ENCODE assay signal across 8 mouse cellular contexts in the genomic region with DNA sequence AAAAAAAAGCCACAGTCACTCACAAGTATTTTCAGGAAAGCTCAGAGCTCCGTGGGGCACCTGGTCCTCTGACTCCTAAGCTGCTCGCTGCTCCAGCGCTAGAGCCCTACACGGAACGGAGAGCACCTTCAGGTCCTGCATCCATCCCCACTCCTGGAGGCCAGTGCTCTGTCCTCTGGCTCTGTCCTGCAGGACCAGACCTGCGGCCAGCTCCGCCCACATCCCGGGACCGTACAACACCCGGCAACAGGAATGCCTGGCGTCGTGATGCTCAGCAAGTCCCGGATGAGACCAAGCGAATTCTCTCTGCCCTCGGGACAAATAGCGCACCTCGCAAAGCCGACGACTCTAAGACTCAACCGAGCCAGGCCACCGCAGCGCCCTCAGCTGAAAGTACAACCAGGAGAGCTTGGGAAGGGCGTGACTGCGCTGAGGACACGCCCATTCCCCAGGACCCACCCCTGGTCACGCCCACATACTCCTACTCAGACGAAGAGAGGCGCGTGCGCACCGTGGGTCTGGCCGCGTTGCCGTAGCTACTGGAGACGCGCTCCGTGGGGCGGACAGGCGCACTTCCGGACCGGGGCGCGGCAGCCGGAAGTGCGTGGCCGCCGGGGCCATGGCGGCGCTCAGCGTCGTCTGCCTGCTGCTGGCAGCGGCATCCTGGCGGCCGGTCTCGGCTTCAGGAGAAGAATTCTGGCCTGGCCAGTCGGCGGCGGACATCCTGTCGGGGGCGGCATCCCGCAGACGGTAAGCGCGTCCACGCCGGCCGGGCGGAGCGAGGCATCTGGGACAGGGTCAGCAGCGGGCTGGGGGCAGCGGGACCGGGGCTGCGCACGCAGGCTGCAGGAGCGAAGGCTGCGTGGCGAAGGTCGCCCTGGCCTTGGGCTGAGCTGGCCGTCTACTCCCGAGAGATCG. TPM values are rescaled to one million over a fixed set of nuclear protein-coding genes. Genes with fewer than 3 reads are reported as not detected.
DNase-seq lines count a peak whose midpoint lies in the region; ATAC-seq and TF ChIP-seq lines count a peak whose summit lies in the region.

A gene (plus strand): TSS at position 515 of the 918 bp plus-strand sequence.

- peaks cover 2% of the 10 kb centered on the region; the same call in 1 of the 2 replicates for H3K79me2 ChIP-seq in CH12.LX (replicated peaks; ENCODE audit: control insufficient read depth, extremely low read depth, insufficient read depth, poor library complexity, severe bottlenecking)

- ATAC-seq in forebrain, embryonic 11.5 days (replicated peaks; ENCODE audit: low FRiP score), result peak; percentile 98
- ATAC-seq in heart, embryonic 16.5 days (replicated peaks; ENCODE audit: extremely low read depth, insufficient read depth, low FRiP score), result peak; percentile 99
- peak; percentile 98 for ATAC-seq in liver, embryonic 15.5 days (ENCODE audit: insufficient read depth)
- ATAC-seq in neural tube, embryonic 12.5 days (ENCODE audit: low FRiP score, low read depth), result peak; percentile 98

- H3K4me2 ChIP-seq in CH12.LX (ENCODE audit: insufficient read depth, low read depth, poor library complexity, severe bottlenecking), result peak within 1 kb of the TSS; percentile 89
- H3K4me2 ChIP-seq in forebrain, embryonic 11.5 days (ENCODE audit: low read depth, low read length, severe bottlenecking), result peak within 1 kb of the TSS; percentile 76
- H3K4me2 ChIP-seq in heart, embryonic 16.5 days (ENCODE audit: low read depth, low read length), result peak within 1 kb of the TSS; percentile 64
- peak within 1 kb of the TSS; percentile 91 for H3K4me2 ChIP-seq in liver, embryonic 15.5 days
- peak within 1 kb of the TSS; percentile 84 for H3K4me2 ChIP-seq in neural tube, embryonic 12.5 days (replicated peaks)

- 0 out of 2 replicates have a peak within 1 kb of the TSS, but pooled peaks have one; percentile 20 for H3K27ac ChIP-seq in CH12.LX (ENCODE audit: insufficient read depth, low read depth)
- H3K27ac ChIP-seq in forebrain, embryonic 11.5 days (ENCODE audit: low read depth, low read length), result peak within 1 kb of the TSS; percentile 75
- peak within 1 kb of the TSS; percentile 92 for H3K27ac ChIP-seq in heart, embryonic 16.5 days (ENCODE audit: low read length)
- H3K27ac ChIP-seq in liver, embryonic 15.5 days (replicated peaks), result peak within 1 kb of the TSS; percentile 83
- H3K27ac ChIP-seq in neural tube, embryonic 12.5 days, result 0 out of 2 replicates have a peak within 1 kb of the TSS, but pooled peaks have one; percentile 46

- no peaks in the 10 kb centered on the region for H3K9me3 ChIP-seq in CH12.LX (replicated peaks; ENCODE audit: low read length)
- no peaks in the 10 kb centered on the region for H3K9me3 ChIP-seq in forebrain, embryonic 11.5 days (ENCODE audit: control insufficient read depth, low read length)
- H3K9me3 ChIP-seq in heart, embryonic 16.5 days (replicated peaks; ENCODE audit: control insufficient read depth, low read length), result no peaks in the 10 kb centered on the region
- H3K9me3 ChIP-seq in liver, embryonic 15.5 days (replicated peaks), result no peaks in the 10 kb centered on the region
- no peaks in the 10 kb centered on the region for H3K9me3 ChIP-seq in neural tube, embryonic 12.5 days

- H3K36me3 ChIP-seq in CH12.LX (replicated peaks in 1 of 2; ENCODE audit: control insufficient read depth in 1 of 2, insufficient read depth in 1 of 2, low read length in 1 of 2), result peaks cover 23 to 36% of the 10 kb centered on the region in 2 experiments
- peaks cover under 1% of the 10 kb centered on the region; the same call in 1 of the 2 replicates for H3K36me3 ChIP-seq in forebrain, embryonic 11.5 days (ENCODE audit: control insufficient read depth, insufficient read depth, low read length)
- peaks cover 29% of the 10 kb centered on the region for H3K36me3 ChIP-seq in heart, embryonic 16.5 days (ENCODE audit: control insufficient read depth, insufficient read depth)
- H3K36me3 ChIP-seq in liver, embryonic 15.5 days (replicated peaks), result peaks cover 35% of the 10 kb centered on the region
- peaks cover 34% of the 10 kb centered on the region for H3K36me3 ChIP-seq in neural tube, embryonic 12.5 days

- TF ChIP-seq POLR2A in CH12.LX (IDR thresholded peaks at IDR 0.05; ENCODE audit: low read depth, low read length), result peak; percentile 97

- dilution Hi-C loops in CH12.LX (cut with MboI; ENCODE audit: extremely low pct_ligation_motif_present, extremely low pct_unique_long_range_greater_than_20kb, low sequenced_read_pairs), result no loop called here

- TF ChIP-seq EP300 in CH12.LX (IDR thresholded peaks at IDR 0.05; ENCODE audit: low read length), result no peak

- in situ Hi-C loops in CH12.LX (cut with MboI; ENCODE audit: low pct_ligation_motif_present, low pct_unique_long_range_greater_than_20kb, low sequenced_read_pairs), result no loop called here

- peaks cover 0 to 15% of the 10 kb centered on the region in 2 experiments; a peak in 2 of 4 replicates for H3K4me1 ChIP-seq in CH12.LX (ENCODE audit: control insufficient read depth in 1 of 2, insufficient read depth in 2 of 2)
- H3K4me1 ChIP-seq in forebrain, embryonic 11.5 days (replicated peaks; ENCODE audit: control insufficient read depth, insufficient read depth, low read length), result no peaks in the 10 kb centered on the region
- peaks cover 13% of the 10 kb centered on the region for H3K4me1 ChIP-seq in heart, embryonic 16.5 days (ENCODE audit: control insufficient read depth, insufficient read depth, low read length)
- H3K4me1 ChIP-seq in liver, embryonic 15.5 days (replicated peaks), result peaks cover 23% of the 10 kb centered on the region
- H3K4me1 ChIP-seq in neural tube, embryonic 12.5 days, result peaks cover 10% of the 10 kb centered on the region

- H3K27me3 ChIP-seq in CH12.LX (replicated peaks), result peaks cover 36% of the 10 kb centered on the region
- no peaks in the 10 kb centered on the region for H3K27me3 ChIP-seq in forebrain, embryonic 11.5 days (ENCODE audit: control insufficient read depth, insufficient read depth, low read length)
- no peaks in the 10 kb centered on the region for H3K27me3 ChIP-seq in heart, embryonic 16.5 days (ENCODE audit: control insufficient read depth, insufficient read depth, low read length)
- peaks cover 4% of the 10 kb centered on the region; the same call in 1 of the 2 replicates for H3K27me3 ChIP-seq in liver, embryonic 15.5 days
- H3K27me3 ChIP-seq in neural tube, embryonic 12.5 days (replicated peaks), result no peaks in the 10 kb centered on the region

- TF ChIP-seq RAD21 in CH12.LX (IDR thresholded peaks at IDR 0.05; ENCODE audit: low read depth, low read length), result no peak

- peak within 1 kb of the TSS; percentile 68 to 99 (median 93) for H3K4me3 ChIP-seq in CH12.LX (replicated peaks in 1 of 3; ENCODE audit: low read depth in 2 of 3, low read length in 2 of 3, poor library complexity in 1 of 3)
- H3K4me3 ChIP-seq in forebrain, embryonic 11.5 days (ENCODE audit: low read depth, low read length), result peak within 1 kb of the TSS; percentile 88
- peak within 1 kb of the TSS; percentile 89 for H3K4me3 ChIP-seq in heart, embryonic 16.5 days (ENCODE audit: low read length)
- H3K4me3 ChIP-seq in liver, embryonic 15.5 days (replicated peaks), result peak within 1 kb of the TSS; percentile 98
- peak within 1 kb of the TSS; percentile 91 for H3K4me3 ChIP-seq in neural tube, embryonic 12.5 days

- WGBS in forebrain, embryonic 11.5 days, result under 1% methylated on average over 81 of the region's 81 CpGs
- under 1% methylated on average over 80 of the region's 81 CpGs for WGBS in heart, embryonic 16.5 days
- WGBS in liver, embryonic 15.5 days (ENCODE audit: insufficient replicate concordance), result under 1% methylated on average over 81 of the region's 81 CpGs
- WGBS in neural tube, embryonic 12.5 days, result under 1% methylated on average over 81 of the region's 81 CpGs

- TF ChIP-seq CTCF in CH12.LX (conservative IDR thresholded peaks at IDR 0.05 in 1 of 2, IDR thresholded peaks at IDR 0.05 in 1 of 2; ENCODE audit: low read depth in 2 of 2, low read length in 2 of 2), result peak in 1 of 2 experiments; percentile 37; a peak in 2 of 4 replicates

- H3K9ac ChIP-seq in CH12.LX (ENCODE audit: insufficient read depth, low read depth), result peak within 1 kb of the TSS; percentile 89
- peak within 1 kb of the TSS; percentile 87 for H3K9ac ChIP-seq in forebrain, embryonic 11.5 days (ENCODE audit: low read length)
- H3K9ac ChIP-seq in heart, embryonic 16.5 days (ENCODE audit: low read length), result peak within 1 kb of the TSS; percentile 95
- peak within 1 kb of the TSS; percentile 91 for H3K9ac ChIP-seq in liver, embryonic 15.5 days
- H3K9ac ChIP-seq in neural tube, embryonic 12.5 days, result peak within 1 kb of the TSS; percentile 86

- DNase-seq in CH12.LX (ENCODE audit: extremely low read depth), result peak; percentile 96
- DNase-seq in c-Kit-positive CD71-positive TER-119-negative erythroid progenitor cells, embryonic 14.5 days (ENCODE audit: low read depth), result peak; percentile 95
- DNase-seq in forebrain, embryonic 11.5 days (ENCODE audit: low spot score), result peak; percentile 99
- peak; percentile 97 to 98 for DNase-seq in kidney, postnatal 36 days
- peak; percentile 95 for DNase-seq in telencephalon, adult 2 months (ENCODE audit: low read depth, low spot score)

TF ChIP-seq in CH12.LX, 34 proteins besides CTCF, POLR2A, EP300 and RAD21 (continues in another document):
- TF ChIP-seq POLR2AphosphoS2 (IDR thresholded peaks at IDR 0.05; ENCODE audit: low read depth, low read length) (peak; percentile 52; the same call in 1 of the 2 replicates), MAFK (IDR thresholded peaks at IDR 0.05; ENCODE audit: insufficient replicate concordance, low read length) (no peak), SIN3A (IDR thresholded peaks at IDR 0.05; ENCODE audit: low read length) (peak; percentile 97), ZNF384 (IDR thresholded peaks at IDR 0.05; ENCODE audit: low read depth, low read length) (no peak), NRF1 (IDR thresholded peaks at IDR 0.05; ENCODE audit: low read depth, low read length) (peak; percentile 94), MEF2A (IDR thresholded peaks at IDR 0.05; ENCODE audit: borderline replicate concordance, low read depth, low read length) (no peak; the same call in 1 of the 2 replicates), HCFC1 (IDR thresholded peaks at IDR 0.05; ENCODE audit: low read depth, low read length) (peak; percentile 81), NELFE (IDR thresholded peaks at IDR 0.05; ENCODE audit: low read depth, low read length) (peak; percentile 98), MAZ (IDR thresholded peaks at IDR 0.05; ENCODE audit: low read depth, low read length) (no peak), ZMIZ1 (IDR thresholded peaks at IDR 0.05; ENCODE audit: low read depth, low read length) (peak; percentile 90; the same call in 1 of the 2 replicates)

RNA-seq across cellular contexts. Expression of the gene that starts here (rescaled TPM):
- total RNA-seq in CH12.LX (2012; rRNA removed) (23.4 and 23.7 TPM in 2 replicates), CH12.LX (2014; rRNA removed) (11.9 and 13.6 TPM in 2 replicates)
- polyA plus RNA-seq in CH12.LX (2012; ENCODE audit: insufficient read length, low read depth), result 16.5 and 22.0 TPM in 2 replicates
- 67.0 and 78.0 TPM in 2 replicates for polyA plus RNA-seq in forebrain, embryonic 11.5 days (2014; fragmentation: Nextera tagmentation; extraction: Ambion mirVana)
- polyA plus RNA-seq in heart, embryonic 16.5 days (2015; fragmentation: Nextera tagmentation; extraction: Ambion mirVana), result 108 and 115 TPM in 2 replicates
- polyA plus RNA-seq in liver, embryonic 15.5 days (2015; fragmentation: Nextera tagmentation; extraction: Ambion mirVana), result 23.8 and 27.2 TPM in 2 replicates
- polyA plus RNA-seq in neural tube, embryonic 12.5 days (2016; fragmentation: Nextera tagmentation; extraction: Ambion mirVana), result 68.6 and 69.3 TPM in 2 replicates

Comparison
In these comparisons a context has a peak if more than half of its experiments do, and no peak if none do; other contexts are left out.
1. Peak in every context shown above with its lines: DNase-seq, ATAC-seq, H3K4me3 ChIP-seq and H3K27ac ChIP-seq.
2. H3K27ac ChIP-seq: peak in every context shown above with its lines; median percentile 92 in heart, embryonic 16.5 days; 83 in liver, embryonic 15.5 days; 75 in forebrain, embryonic 11.5 days; 46 in neural tube, embryonic 12.5 days; 20 in CH12.LX.